Mouse (Mus musculus) neutrophil, adult 5-6 weeks (primary cell): ENCODE data around the gene Atp11a. TPM values are rescaled to one million over a fixed set of nuclear protein-coding genes. Genes with fewer than 3 reads are reported as not detected.
A peak's percentile ranks its signal among the peaks of the same experiment; 100 is the strongest.

Experiments used
- ATAC-seq: fragments of 151-379, 151-347 bp; 2 replicates; pipeline ENCODE4 v1.8.0; 2017; ENCODE audit warnings: mild to moderate bottlenecking, moderate TSS enrichment; ENCODE audit not compliant: insufficient number of reproducible peaks, poor library complexity, low FRiP score, severe bottlenecking; ENCODE audit errors: extremely low read depth
- total RNA-seq: library from RNA; stranded (forward); fragments of 200-1000 nt; gene quantifications from 2 replicates; pipeline ENCODE4 v1.2.3, GENCODE M21; 2017

Gene Atp11a
- total RNA-seq = 28.2 and 32.7 TPM in 2 replicates

GRCm38 (mm10) chr8:12756391-12757157, at the start of gene Atp11a:
TSS of gene Atp11a (plus strand) at chr8:12757014.
- ATAC-seq = peak; percentile 34

- ATAC-seq = no peak
Measured at GRCm38 (mm10) chr8:12711623-12712022, 45.2 kb upstream of the Atp11a start.

GRCm38 (mm10) chr8:12715861-12716585, 40.8 kb upstream of the Atp11a start:
- no peak for ATAC-seq

GRCm38 (mm10) chr8:12719091-12719490, 37.7 kb upstream of the Atp11a start:
- no peak for ATAC-seq

GRCm38 (mm10) chr8:12728644-12729043, 28.2 kb upstream of the Atp11a start:
- ATAC-seq = no peak

- ATAC-seq = no peak
Measured at GRCm38 (mm10) chr8:12730780-12731179, 26.0 kb upstream of the Atp11a start.

GRCm38 (mm10) chr8:12732431-12732830, 24.4 kb upstream of the Atp11a start:
- no peak for ATAC-seq

GRCm38 (mm10) chr8:12739113-12739512, 17.7 kb upstream of the Atp11a start:
- ATAC-seq = no peak

- peak; percentile 48; the same call in 1 of the 2 replicates for ATAC-seq
Measured at GRCm38 (mm10) chr8:12743390-12743789, 13.4 kb upstream of the Atp11a start.

GRCm38 (mm10) chr8:12748183-12748582, 8.6 kb upstream of the Atp11a start:
- ATAC-seq = no peak

GRCm38 (mm10) chr8:12749116-12749515, 7.7 kb upstream of the Atp11a start:
- ATAC-seq = no peak

GRCm38 (mm10) chr8:12753054-12753453, 3.8 kb upstream of the Atp11a start:
- no peak for ATAC-seq

GRCm38 (mm10) chr8:12754115-12754514, 2.7 kb upstream of the Atp11a start:
- ATAC-seq = no peak

- ATAC-seq = no peak
Measured at GRCm38 (mm10) chr8:12755312-12755711, 1.5 kb upstream of the Atp11a start.

- ATAC-seq = no peak
Measured at GRCm38 (mm10) chr8:12755826-12756225, 988 bp upstream of the Atp11a start.

- no peak for ATAC-seq
Measured at GRCm38 (mm10) chr8:12757231-12757940, 572 bp downstream of the Atp11a start.

GRCm38 (mm10) chr8:12759963-12760362, 3.1 kb downstream of the Atp11a start:
- no peak for ATAC-seq

- no peak for ATAC-seq
Measured at GRCm38 (mm10) chr8:12761873-12762272, 5.1 kb downstream of the Atp11a start.

- no peak for ATAC-seq
Measured at GRCm38 (mm10) chr8:12763565-12764108, 6.8 kb downstream of the Atp11a start.
